Mouse (Mus musculus): ENCODE measurements around the gene Mrpl47. TPM values are rescaled to one million over a fixed set of nuclear protein-coding genes. Genes with fewer than 3 reads are reported as not detected.
"Not testable (repeated sequence)": the region's sequence is repeated elsewhere in the genome, so short reads cannot be mapped to it uniquely, and the experiment has no call there.

The Mrpl47 gene
- polyA plus RNA-seq, 1 experiment: 0.82 TPM

DNA sequence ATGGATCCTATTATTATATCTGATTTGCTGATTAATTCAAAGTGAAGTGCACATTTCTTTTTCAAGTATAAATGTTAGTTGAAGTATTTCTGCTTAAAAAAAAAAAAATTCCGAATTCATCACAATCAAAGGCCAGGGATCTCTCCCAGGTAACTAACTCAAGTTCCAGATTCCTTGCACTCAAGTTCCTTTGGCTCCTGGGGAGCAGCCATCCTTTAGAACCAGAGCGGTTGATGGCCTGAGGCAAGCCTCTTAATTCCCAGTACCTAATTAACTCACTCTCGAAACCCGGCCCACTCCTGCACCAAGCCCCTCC lies 29.4 kb downstream of the Mrpl47 start:
- Histone ChIP-seq H3K27ac (ENCODE audit: insufficient read depth, low read length) (no peak overlapping the region), H3K36me3 (ENCODE audit: control insufficient read depth, insufficient read depth, low read length) (peaks cover 7% of the 10 kb centered on the region), H3K4me3 (ENCODE audit: extremely low read depth, insufficient read depth, insufficient read length) (peak overlapping the region; percentile 50), H3K27me3 (ENCODE audit: control insufficient read depth, insufficient read depth, low read length) (no peaks in the 10 kb centered on the region), H3K4me1 (ENCODE audit: control insufficient read depth, insufficient read depth, insufficient read length) (no peaks in the 10 kb centered on the region; the same call in 1 of the 2 replicates)
- no peak for DNase-seq (ENCODE audit: low read depth in 1 of 2, low spot score in 2 of 2)
- WGBS: 3% methylated on average over 4 of the region's 4 CpGs
- TF ChIP-seq CTCF (IDR thresholded peaks at IDR 0.05; ENCODE audit: extremely low read depth, insufficient read depth, insufficient read length, insufficient replicate concordance): no peak
- TF ChIP-seq POLR2A (IDR thresholded peaks at IDR 0.05; ENCODE audit: low read depth, low read length): no peak

DNA sequence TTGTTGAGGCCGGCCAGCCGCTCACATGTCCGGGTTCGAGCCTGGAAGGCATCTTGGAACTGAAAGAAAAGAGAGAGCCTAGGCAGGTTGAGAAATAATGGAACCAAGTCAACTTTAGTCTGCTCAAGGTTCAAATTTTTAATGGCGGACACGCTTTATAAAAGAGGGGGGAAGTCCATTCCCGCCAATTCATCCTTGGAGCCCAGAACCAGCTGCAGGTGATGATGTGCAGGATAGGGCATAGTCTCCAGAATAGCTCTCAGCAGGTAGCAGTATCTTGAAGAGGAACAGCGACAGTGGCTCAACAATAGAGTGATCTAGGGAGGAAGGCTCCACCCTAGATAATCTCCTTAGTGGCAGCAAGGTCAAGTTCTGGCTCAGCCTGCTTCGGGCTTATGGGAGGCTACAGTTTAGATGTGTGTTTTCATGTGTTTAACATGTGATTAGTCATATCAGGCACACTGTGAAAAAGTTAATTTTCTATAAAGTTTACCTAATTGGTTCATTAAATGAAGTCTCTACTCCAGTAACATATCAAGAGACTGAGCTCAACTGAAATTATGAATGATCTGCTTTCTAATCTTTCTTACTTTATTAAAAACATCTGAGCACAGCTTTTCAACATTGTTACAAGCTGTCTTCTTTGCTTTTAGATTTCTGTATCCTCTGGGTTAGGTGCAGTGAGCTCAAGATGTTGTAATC lies 31.6 kb downstream of the Mrpl47 start, which contains the start of gene Actl6a:
Actl6a (plus strand) TSS at position 652 of the 702 bp plus-strand sequence.
- not testable (repeated sequence) for H3K36me3 ChIP-seq (ENCODE audit: control insufficient read depth, insufficient read depth, low read length); H3K4me3 ChIP-seq (ENCODE audit: extremely low read depth, insufficient read depth, insufficient read length); H3K27me3 ChIP-seq (ENCODE audit: control insufficient read depth, insufficient read depth, low read length); DNase-seq (ENCODE audit: low read depth in 1 of 2, low spot score in 2 of 2); H3K4me1 ChIP-seq (ENCODE audit: control insufficient read depth, insufficient read depth, insufficient read length); H3K27ac ChIP-seq (ENCODE audit: insufficient read depth, low read length)
- 87% methylated on average over 9 of the region's 9 CpGs for WGBS

DNA sequence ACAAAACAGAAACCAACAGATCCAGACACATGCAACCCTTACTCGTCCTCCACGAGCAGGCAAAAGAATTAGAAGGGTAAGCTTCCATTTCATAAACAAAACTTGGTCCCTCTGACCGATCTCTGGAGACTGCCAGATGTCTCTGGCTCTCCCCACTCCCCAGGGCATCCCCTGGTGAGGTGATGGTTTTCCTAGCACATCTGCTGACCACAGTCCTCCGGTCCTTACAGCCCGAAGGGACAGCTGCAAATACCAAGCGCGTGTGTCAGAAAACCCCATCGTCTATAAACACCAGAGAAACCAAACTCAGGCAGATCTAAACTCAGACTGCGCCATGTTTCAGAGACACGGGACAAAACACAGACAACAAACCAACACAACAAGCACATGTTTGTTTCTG lies 32.8 kb downstream of the Mrpl47 start:
- H3K4me3 ChIP-seq (ENCODE audit: extremely low read depth, insufficient read depth, insufficient read length); DNase-seq (ENCODE audit: low read depth in 1 of 2, low spot score in 2 of 2); H3K27ac ChIP-seq (ENCODE audit: insufficient read depth, low read length); H3K4me1 ChIP-seq (ENCODE audit: control insufficient read depth, insufficient read depth, insufficient read length); H3K27me3 ChIP-seq (ENCODE audit: control insufficient read depth, insufficient read depth, low read length); H3K36me3 ChIP-seq (ENCODE audit: control insufficient read depth, insufficient read depth, low read length): not testable (repeated sequence)
- WGBS: 94% methylated on average over 10 of the region's 10 CpGs

DNA sequence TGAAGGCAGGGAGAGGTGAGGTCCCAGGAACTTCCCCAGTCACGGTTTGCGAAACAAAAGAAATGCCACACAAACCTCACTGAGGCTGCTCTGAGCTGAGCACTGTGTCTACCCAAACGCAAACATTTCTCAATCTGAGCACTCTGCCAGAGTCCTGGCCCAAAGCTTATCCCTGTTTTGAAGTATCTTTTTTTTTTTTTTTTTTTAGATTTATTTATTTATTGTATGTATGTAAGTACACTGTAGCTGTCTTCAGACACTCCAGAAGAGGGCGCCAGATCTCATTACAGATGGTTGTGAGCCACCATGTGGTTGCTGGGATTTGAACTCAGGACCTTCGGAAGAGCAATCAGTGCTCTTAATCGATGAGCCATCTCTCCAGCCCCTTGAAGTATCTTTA lies 33.4 kb downstream of the Mrpl47 start:
- not testable (repeated sequence) for H3K36me3 ChIP-seq (ENCODE audit: control insufficient read depth, insufficient read depth, low read length); H3K4me3 ChIP-seq (ENCODE audit: extremely low read depth, insufficient read depth, insufficient read length); H3K4me1 ChIP-seq (ENCODE audit: control insufficient read depth, insufficient read depth, insufficient read length); H3K27me3 ChIP-seq (ENCODE audit: control insufficient read depth, insufficient read depth, low read length); DNase-seq (ENCODE audit: low read depth in 1 of 2, low spot score in 2 of 2); H3K27ac ChIP-seq (ENCODE audit: insufficient read depth, low read length)
- WGBS: 91% methylated on average over 6 of the region's 6 CpGs

DNA sequence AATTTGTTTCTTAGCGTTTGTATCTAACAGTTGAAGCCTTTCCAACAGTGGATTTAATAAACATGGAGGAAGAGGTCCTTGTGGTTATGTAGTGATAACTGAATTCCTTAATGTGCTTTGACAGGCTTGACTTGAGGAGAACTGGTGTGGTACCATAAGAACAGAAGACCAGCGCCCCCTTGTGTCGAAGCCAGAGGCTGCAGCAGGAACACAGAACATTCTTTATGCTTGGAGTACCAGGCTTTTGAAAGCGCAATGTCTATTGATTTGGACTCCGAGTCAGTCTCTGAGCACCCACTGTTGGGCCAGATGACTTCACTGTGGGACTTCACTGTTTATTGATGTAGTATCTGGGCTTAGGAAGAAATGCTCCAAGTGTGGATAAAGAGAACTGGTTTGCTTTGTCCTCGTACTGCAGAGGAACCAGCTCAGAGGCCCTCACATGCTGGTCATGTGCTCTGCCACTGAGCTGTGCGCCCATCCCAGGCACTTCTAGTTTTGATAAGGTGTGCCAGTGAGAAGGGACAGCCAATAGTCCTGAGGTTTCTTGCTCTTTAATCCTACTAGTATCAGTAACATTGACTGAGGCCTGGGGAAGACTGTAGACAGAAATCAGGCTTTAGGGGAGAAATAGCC lies 39.1 kb downstream of the Mrpl47 start:
- no peaks in the 10 kb centered on the region for H3K27me3 ChIP-seq (ENCODE audit: control insufficient read depth, insufficient read depth, low read length)
- no peak overlapping the region for H3K4me3 ChIP-seq (ENCODE audit: extremely low read depth, insufficient read depth, insufficient read length)
- H3K4me1 ChIP-seq (ENCODE audit: control insufficient read depth, insufficient read depth, insufficient read length): no peaks in the 10 kb centered on the region
- no peak overlapping the region for H3K27ac ChIP-seq (ENCODE audit: insufficient read depth, low read length)
- peak; percentile 77; the same call in 1 of the 2 replicates for TF ChIP-seq CTCF (IDR thresholded peaks at IDR 0.05; ENCODE audit: extremely low read depth, insufficient read depth, insufficient read length, insufficient replicate concordance)
- TF ChIP-seq POLR2A (IDR thresholded peaks at IDR 0.05; ENCODE audit: low read depth, low read length): no peak
- H3K36me3 ChIP-seq (ENCODE audit: control insufficient read depth, insufficient read depth, low read length): no peaks in the 10 kb centered on the region
- 40% methylated on average over 7 of the region's 7 CpGs for WGBS
- DNase-seq (ENCODE audit: low read depth in 1 of 2, low spot score in 2 of 2): peak; percentile 49 to 82

DNA sequence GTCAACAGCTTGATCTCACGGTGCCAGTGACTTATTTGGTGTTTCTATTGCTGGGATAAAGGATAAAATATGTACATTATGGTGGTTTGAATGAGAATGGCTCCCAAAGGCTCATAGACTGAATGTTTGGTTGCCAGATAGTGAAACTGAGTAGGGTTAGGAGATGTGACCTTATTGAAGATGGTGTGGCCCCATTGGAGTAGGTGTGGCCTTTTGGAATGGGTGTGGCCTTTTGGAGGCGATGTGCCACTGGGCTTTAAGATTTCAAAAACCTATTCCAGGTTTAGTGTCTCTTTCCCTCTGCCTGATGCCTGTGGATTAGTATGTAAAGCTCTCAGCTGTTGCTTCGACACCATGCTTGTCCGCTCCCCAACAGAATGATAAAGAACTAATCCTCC lies 41.8 kb downstream of the Mrpl47 start:
- TF ChIP-seq CTCF (IDR thresholded peaks at IDR 0.05; ENCODE audit: extremely low read depth, insufficient read depth, insufficient read length, insufficient replicate concordance) (no peak), POLR2A (IDR thresholded peaks at IDR 0.05; ENCODE audit: low read depth, low read length) (no peak)
- Histone ChIP-seq H3K27me3 (ENCODE audit: control insufficient read depth, insufficient read depth, low read length) (no peaks in the 10 kb centered on the region), H3K4me1 (ENCODE audit: control insufficient read depth, insufficient read depth, insufficient read length) (no peaks in the 10 kb centered on the region), H3K27ac (ENCODE audit: insufficient read depth, low read length) (no peak overlapping the region), H3K36me3 (ENCODE audit: control insufficient read depth, insufficient read depth, low read length) (no peaks in the 10 kb centered on the region), H3K4me3 (ENCODE audit: extremely low read depth, insufficient read depth, insufficient read length) (no peak overlapping the region)
- DNase-seq (ENCODE audit: low read depth in 1 of 2, low spot score in 2 of 2): no peak
- WGBS: 86% methylated on average over 4 of the region's 4 CpGs

DNA sequence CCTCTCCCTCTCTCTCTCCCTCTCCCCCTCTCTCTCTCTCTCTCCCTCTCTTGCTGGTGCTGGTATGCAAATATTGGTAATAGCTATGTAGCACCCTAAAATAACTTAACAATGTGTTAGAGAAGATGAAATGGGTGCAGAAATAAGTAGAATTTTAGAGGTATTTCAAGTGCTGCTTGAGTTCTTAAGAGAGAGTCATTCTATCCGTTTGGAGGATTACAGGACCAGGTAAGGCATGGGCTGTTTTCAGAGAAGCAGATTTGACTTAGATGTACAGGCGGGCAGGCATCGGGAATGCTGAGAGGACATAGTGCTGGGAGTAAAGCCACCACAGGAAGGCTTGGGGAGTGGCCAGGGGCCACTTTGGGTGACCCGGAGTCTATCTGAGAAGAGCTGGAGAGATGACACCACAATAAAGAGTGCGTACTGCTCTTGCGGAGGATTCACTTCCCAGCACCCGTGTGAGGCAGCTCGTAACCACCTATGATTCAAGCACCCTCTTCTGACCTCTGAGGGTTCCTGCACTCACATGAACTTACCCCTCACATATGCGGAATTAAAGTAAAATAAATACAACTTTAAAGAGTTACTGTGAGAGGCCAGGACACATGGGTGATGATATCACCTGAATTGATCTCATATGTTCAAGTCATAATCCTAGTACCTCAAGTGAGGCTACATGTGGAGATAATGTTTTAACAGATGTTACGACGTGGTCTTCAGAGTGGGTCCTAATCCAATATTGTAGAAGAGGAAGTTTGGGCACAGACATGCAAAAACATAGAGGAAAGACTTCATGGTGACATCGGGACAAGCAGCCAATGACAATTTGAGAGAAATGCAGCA lies 42.4 kb downstream of the Mrpl47 start:
- H3K27me3 ChIP-seq (ENCODE audit: control insufficient read depth, insufficient read depth, low read length): no peaks in the 10 kb centered on the region
- H3K4me1 ChIP-seq (ENCODE audit: control insufficient read depth, insufficient read depth, insufficient read length): no peaks in the 10 kb centered on the region
- H3K36me3 ChIP-seq (ENCODE audit: control insufficient read depth, insufficient read depth, low read length): no peaks in the 10 kb centered on the region
- DNase-seq (ENCODE audit: low read depth in 1 of 2, low spot score in 2 of 2): no peak
- no peak overlapping the region for H3K27ac ChIP-seq (ENCODE audit: insufficient read depth, low read length)
- no peak overlapping the region for H3K4me3 ChIP-seq (ENCODE audit: extremely low read depth, insufficient read depth, insufficient read length)
- no peak for TF ChIP-seq POLR2A (IDR thresholded peaks at IDR 0.05; ENCODE audit: low read depth, low read length)
- TF ChIP-seq CTCF (IDR thresholded peaks at IDR 0.05; ENCODE audit: extremely low read depth, insufficient read depth, insufficient read length, insufficient replicate concordance): no peak
- WGBS: 58% methylated on average over 12 of the region's 12 CpGs
